Mouse (Mus musculus): Measurements from ENCODE around the gene Olfr457.

Olfr457 gene

DNA sequence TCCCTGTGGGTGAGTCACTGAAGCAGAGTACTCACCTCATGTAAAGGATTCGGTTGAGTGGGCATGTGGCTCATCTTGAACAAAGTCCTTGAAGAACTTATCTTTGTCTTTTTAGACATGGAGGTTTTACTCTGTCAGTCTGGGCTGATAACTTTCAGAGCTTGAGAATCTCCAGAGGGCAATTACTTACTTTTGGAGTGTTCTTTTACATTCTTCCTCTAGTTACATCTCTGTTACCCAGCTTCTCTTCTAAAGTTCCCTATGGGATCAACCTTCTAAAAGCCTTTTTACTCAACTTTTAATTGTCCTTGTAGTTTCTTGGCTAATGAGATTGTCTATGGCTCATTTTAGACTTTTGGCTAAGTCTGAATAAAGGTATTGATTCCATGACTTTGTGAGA is 11.0 kb downstream of the Olfr457 start, which contains the start of gene Olfr458:
Gene Olfr458, minus strand, starts transcription at position 101 of the 400 bp plus-strand sequence.
- H3K9me3 ChIP-seq (ENCODE audit: low read length), result no peaks in the 10 kb centered on the region
- no peaks in the 10 kb centered on the region for H3K27me3 ChIP-seq (ENCODE audit: insufficient read depth, low read length)
- H3K4me1 ChIP-seq (replicated peaks; ENCODE audit: low read depth, low read length), result no peaks in the 10 kb centered on the region
- H3K4me3 ChIP-seq (replicated peaks; ENCODE audit: low read length), result no peak within 1 kb of the TSS
- TF ChIP-seq POU5F1 (IDR thresholded peaks at IDR 0.05; ENCODE audit: borderline replicate concordance, low read length) (no peak), CTCF (conservative IDR thresholded peaks at IDR 0.05; ENCODE audit: low read length) (no peak)
- H3K36me3 ChIP-seq (ENCODE audit: insufficient read depth, low read length), result no peaks in the 10 kb centered on the region

DNA sequence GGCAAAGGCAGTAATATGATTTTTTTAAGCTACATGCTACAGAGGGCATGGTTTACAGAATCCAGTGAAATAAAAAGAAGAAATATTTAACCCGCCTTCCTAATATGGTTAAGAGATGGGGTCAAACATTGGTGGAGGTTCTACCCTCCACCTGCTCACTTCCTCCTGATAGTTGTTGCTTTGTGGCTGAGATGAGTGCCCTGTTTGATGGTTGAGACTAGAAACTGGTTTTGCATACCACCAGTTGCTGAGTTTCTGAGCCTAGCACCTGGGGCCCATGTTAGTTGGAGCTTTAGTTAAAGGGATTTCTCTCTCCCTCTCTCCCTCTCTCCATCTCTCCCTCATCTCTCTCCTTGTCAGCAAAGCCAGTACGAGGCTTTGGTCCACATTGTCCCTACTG is 28.8 kb downstream of the Olfr457 start:
- Histone ChIP-seq H3K4me1 (replicated peaks; ENCODE audit: low read depth, low read length) (no peaks in the 10 kb centered on the region), H3K36me3 (ENCODE audit: insufficient read depth, low read length) (no peaks in the 10 kb centered on the region), H3K27me3 (ENCODE audit: insufficient read depth, low read length) (no peaks in the 10 kb centered on the region), H3K9me3 (ENCODE audit: low read length) (peaks cover 7% of the 10 kb centered on the region), H3K4me3 (replicated peaks; ENCODE audit: low read length) (no peak overlapping the region)
- no peak for TF ChIP-seq POU5F1 (IDR thresholded peaks at IDR 0.05; ENCODE audit: borderline replicate concordance, low read length)
- TF ChIP-seq CTCF (conservative IDR thresholded peaks at IDR 0.05; ENCODE audit: low read length), result no peak
- TF ChIP-seq NANOG (IDR thresholded peaks at IDR 0.05; ENCODE audit: borderline replicate concordance, low read length), result no peak

DNA sequence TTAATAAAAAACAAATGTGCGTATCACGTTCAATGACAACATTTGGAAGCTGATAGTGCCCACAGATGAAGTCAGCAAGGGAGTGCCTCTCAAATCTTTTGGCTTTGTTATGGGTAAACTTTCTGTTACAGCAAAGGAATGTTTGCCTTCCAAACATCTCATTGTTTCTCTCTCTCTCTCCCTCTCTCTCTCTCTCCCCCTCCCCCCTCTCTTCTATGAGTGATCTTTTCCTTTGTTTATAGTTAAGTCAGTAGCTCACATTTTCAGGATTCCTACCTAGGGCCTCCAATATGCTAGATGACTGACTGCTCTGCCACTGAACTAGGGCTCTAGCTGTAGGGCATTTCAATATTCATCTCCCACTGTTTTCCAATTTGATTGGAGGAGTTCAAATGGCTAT is 31.6 kb downstream of the Olfr457 start:
- Histone ChIP-seq H3K27me3 (ENCODE audit: insufficient read depth, low read length) (no peaks in the 10 kb centered on the region), H3K4me1 (replicated peaks; ENCODE audit: low read depth, low read length) (no peaks in the 10 kb centered on the region), H3K36me3 (ENCODE audit: insufficient read depth, low read length) (no peaks in the 10 kb centered on the region), H3K4me3 (replicated peaks; ENCODE audit: low read length) (no peak overlapping the region), H3K9me3 (ENCODE audit: low read length) (no peaks in the 10 kb centered on the region)
- TF ChIP-seq CTCF (conservative IDR thresholded peaks at IDR 0.05; ENCODE audit: low read length) (no peak), NANOG (IDR thresholded peaks at IDR 0.05; ENCODE audit: borderline replicate concordance, low read length) (no peak), POU5F1 (IDR thresholded peaks at IDR 0.05; ENCODE audit: borderline replicate concordance, low read length) (no peak)

DNA sequence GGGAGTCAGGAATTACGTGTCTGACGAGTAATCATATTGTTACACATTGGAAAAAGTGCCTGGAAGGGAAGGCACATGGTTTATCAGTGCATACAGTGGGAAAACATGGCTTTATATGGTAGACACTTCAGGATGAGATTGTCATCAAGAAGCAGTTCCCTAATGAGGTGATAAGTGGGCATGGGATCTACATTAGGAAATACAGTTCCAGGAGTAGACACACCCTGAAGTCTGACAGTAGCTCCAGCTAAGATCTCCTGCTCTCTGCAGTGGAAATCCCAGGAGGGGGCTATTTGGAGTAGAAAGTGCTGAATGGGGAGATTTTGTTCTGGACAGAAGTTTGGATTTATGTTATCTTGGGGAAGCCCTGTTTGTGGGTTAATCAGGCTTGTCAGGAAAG is 34.7 kb downstream of the Olfr457 start:
- Histone ChIP-seq H3K36me3 (ENCODE audit: insufficient read depth, low read length) (no peaks in the 10 kb centered on the region), H3K4me1 (replicated peaks; ENCODE audit: low read depth, low read length) (no peaks in the 10 kb centered on the region), H3K27me3 (ENCODE audit: insufficient read depth, low read length) (no peaks in the 10 kb centered on the region), H3K4me3 (replicated peaks; ENCODE audit: low read length) (no peak overlapping the region), H3K9me3 (ENCODE audit: low read length) (no peaks in the 10 kb centered on the region)
- TF ChIP-seq CTCF (conservative IDR thresholded peaks at IDR 0.05; ENCODE audit: low read length) (no peak), POU5F1 (IDR thresholded peaks at IDR 0.05; ENCODE audit: borderline replicate concordance, low read length) (no peak), NANOG (IDR thresholded peaks at IDR 0.05; ENCODE audit: borderline replicate concordance, low read length) (no peak)

DNA sequence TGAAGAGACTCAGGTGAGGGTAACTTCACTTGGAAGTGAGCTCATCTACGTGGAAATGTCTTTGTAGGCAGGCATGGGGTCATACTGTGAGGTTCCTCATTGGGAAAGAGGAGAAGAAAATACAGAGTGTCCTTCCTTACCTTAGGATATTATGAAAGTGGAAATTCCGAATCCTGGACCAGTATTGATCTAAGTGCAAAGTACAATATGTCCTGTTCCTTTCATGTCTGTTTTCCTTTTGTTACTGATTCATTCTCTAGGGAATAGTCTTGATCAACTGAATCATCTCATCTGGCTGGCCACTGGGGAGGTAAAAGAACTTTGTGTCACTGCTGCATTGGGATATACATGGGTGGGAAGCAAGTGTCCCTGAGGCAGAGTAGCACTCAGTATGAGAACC is 40.6 kb downstream of the Olfr457 start:
- no peaks in the 10 kb centered on the region for H3K9me3 ChIP-seq (ENCODE audit: low read length)
- no peak for TF ChIP-seq POU5F1 (IDR thresholded peaks at IDR 0.05; ENCODE audit: borderline replicate concordance, low read length)
- no peak for TF ChIP-seq NANOG (IDR thresholded peaks at IDR 0.05; ENCODE audit: borderline replicate concordance, low read length)
- no peak for TF ChIP-seq CTCF (conservative IDR thresholded peaks at IDR 0.05; ENCODE audit: low read length)
- no peaks in the 10 kb centered on the region for H3K4me1 ChIP-seq (replicated peaks; ENCODE audit: low read depth, low read length)
- no peak overlapping the region for H3K4me3 ChIP-seq (replicated peaks; ENCODE audit: low read length)
- H3K36me3 ChIP-seq (ENCODE audit: insufficient read depth, low read length), result no peaks in the 10 kb centered on the region
- no peaks in the 10 kb centered on the region for H3K27me3 ChIP-seq (ENCODE audit: insufficient read depth, low read length)

DNA sequence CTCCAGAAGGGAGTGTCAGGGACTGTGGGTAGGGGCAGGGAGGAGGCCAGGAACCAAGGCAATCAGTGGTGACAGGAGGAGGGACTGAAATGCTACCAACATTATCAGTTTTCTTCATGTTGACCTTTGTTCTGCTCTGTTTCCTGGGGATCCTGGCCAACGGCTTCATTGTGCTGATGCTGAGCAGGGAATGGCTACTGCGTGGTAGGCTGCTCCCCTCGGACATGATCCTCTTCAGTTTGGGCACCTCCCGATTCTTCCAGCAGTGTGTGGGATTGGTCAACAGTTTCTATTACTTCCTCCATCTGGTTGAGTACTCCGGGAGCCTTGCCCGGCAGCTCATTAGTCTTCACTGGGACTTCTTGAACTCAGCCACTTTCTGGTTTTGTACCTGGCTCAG is 41.7 kb downstream of the Olfr457 start, which contains the start of gene Tas2r126:
Gene Tas2r126, plus strand, starts transcription at position 90 of the 400 bp plus-strand sequence.
- no peaks in the 10 kb centered on the region for H3K36me3 ChIP-seq (ENCODE audit: insufficient read depth, low read length)
- H3K4me3 ChIP-seq (replicated peaks; ENCODE audit: low read length), result no peak within 1 kb of the TSS
- no peaks in the 10 kb centered on the region for H3K9me3 ChIP-seq (ENCODE audit: low read length)
- no peaks in the 10 kb centered on the region for H3K27me3 ChIP-seq (ENCODE audit: insufficient read depth, low read length)
- no peaks in the 10 kb centered on the region for H3K4me1 ChIP-seq (replicated peaks; ENCODE audit: low read depth, low read length)
- no peak for TF ChIP-seq CTCF (conservative IDR thresholded peaks at IDR 0.05; ENCODE audit: low read length)
- TF ChIP-seq NANOG (IDR thresholded peaks at IDR 0.05; ENCODE audit: borderline replicate concordance, low read length), result no peak

DNA sequence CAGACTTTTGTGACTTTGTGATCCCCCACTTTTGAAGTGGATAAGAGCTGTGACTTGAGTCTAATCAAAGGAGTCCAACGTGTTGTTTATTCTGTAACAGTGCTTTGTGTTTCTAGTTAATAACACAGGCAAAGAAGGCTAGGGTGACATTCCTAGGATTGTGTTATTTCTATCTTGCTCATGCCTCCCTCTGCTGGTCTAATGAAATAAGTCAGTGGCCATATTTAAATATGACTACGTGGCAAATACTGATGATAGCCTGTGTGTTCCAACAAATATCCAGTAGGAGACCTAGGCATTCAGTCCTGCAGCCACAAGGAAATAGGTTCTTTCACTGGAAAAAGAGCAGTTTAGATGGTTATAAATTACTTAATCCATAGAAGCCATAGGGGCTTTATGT is 42.6 kb downstream of the Olfr457 start:
- Histone ChIP-seq H3K4me1 (replicated peaks; ENCODE audit: low read depth, low read length) (no peaks in the 10 kb centered on the region), H3K4me3 (replicated peaks; ENCODE audit: low read length) (no peak overlapping the region), H3K9me3 (ENCODE audit: low read length) (no peaks in the 10 kb centered on the region), H3K27me3 (ENCODE audit: insufficient read depth, low read length) (no peaks in the 10 kb centered on the region), H3K36me3 (ENCODE audit: insufficient read depth, low read length) (no peaks in the 10 kb centered on the region)
- no peak for TF ChIP-seq CTCF (conservative IDR thresholded peaks at IDR 0.05; ENCODE audit: low read length)
- TF ChIP-seq NANOG (IDR thresholded peaks at IDR 0.05; ENCODE audit: borderline replicate concordance, low read length), result no peak
- TF ChIP-seq POU5F1 (IDR thresholded peaks at IDR 0.05; ENCODE audit: borderline replicate concordance, low read length), result no peak

DNA sequence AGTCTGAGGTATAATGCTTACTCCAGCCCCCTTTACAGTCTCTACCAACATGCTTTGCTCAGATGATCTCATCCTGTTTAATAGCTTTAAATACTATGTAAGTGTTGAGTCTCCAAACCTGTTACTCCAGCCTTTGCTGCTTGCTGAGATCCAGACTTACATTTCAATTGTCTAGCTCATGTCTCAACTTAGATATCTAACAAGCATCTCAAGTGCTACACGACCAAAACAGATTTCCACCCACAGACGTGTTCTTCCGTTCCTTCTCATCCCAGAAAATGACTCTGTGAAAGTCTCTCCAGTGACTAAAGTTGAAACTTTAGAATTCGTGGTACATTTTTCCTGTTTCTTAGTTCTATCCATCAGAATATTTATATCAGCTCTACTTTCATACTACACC is 49.8 kb downstream of the Olfr457 start:
- Histone ChIP-seq H3K9me3 (ENCODE audit: low read length) (no peaks in the 10 kb centered on the region), H3K4me1 (replicated peaks; ENCODE audit: low read depth, low read length) (no peaks in the 10 kb centered on the region), H3K36me3 (ENCODE audit: insufficient read depth, low read length) (no peaks in the 10 kb centered on the region), H3K4me3 (replicated peaks; ENCODE audit: low read length) (no peak overlapping the region), H3K27me3 (ENCODE audit: insufficient read depth, low read length) (no peaks in the 10 kb centered on the region)
- no peak for TF ChIP-seq NANOG (IDR thresholded peaks at IDR 0.05; ENCODE audit: borderline replicate concordance, low read length)
- no peak for TF ChIP-seq CTCF (conservative IDR thresholded peaks at IDR 0.05; ENCODE audit: low read length)
- no peak for TF ChIP-seq POU5F1 (IDR thresholded peaks at IDR 0.05; ENCODE audit: borderline replicate concordance, low read length)

DNA sequence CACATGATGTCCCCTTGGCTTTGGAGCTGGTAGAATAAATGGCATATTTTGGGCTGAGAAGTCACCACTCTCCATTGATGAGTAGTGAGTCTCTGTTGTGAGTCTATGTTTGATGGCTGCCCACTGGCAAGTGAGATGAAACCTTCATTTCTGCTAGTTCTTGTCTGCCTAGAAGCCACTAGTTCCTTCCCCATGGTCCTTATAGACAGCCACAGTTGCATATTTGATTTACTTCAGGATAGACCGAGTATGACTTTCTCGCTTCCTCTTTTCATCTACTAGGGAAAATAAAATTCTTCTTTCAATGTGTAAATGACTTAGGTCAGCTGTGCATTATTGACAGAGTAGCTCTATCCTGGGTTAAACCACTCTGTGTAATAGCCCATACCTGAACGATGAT is 51.7 kb downstream of the Olfr457 start:
- H3K9me3 ChIP-seq (ENCODE audit: low read length), result no peaks in the 10 kb centered on the region

More for the DNA sequence above, 51.7 kb downstream of the Olfr457 start:
- no peak overlapping the region for H3K4me3 ChIP-seq (replicated peaks; ENCODE audit: low read length)
- TF ChIP-seq CTCF (conservative IDR thresholded peaks at IDR 0.05; ENCODE audit: low read length), result no peak
- TF ChIP-seq POU5F1 (IDR thresholded peaks at IDR 0.05; ENCODE audit: borderline replicate concordance, low read length), result no peak
- no peak for TF ChIP-seq NANOG (IDR thresholded peaks at IDR 0.05; ENCODE audit: borderline replicate concordance, low read length)
- H3K27me3 ChIP-seq (ENCODE audit: insufficient read depth, low read length), result no peaks in the 10 kb centered on the region
- H3K36me3 ChIP-seq (ENCODE audit: insufficient read depth, low read length), result no peaks in the 10 kb centered on the region
- no peaks in the 10 kb centered on the region for H3K4me1 ChIP-seq (replicated peaks; ENCODE audit: low read depth, low read length)
